Mouse (Mus musculus) megakaryocyte, embryonic 14.5 days (primary cell): Measurements from ENCODE around the gene Gm21961.

Experiments used
- FLI1 ChIP-seq: IDR thresholded peaks from 2 replicates; pipeline ENCODE4 v1.6.1; 2012; ENCODE audit warnings: low read length, inconsistent platforms, mixed read lengths
- GATA1 ChIP-seq: IDR thresholded peaks from 3 replicates; pipeline ENCODE4 v1.6.1; 2012; ENCODE audit warnings: mixed read lengths, low read length, inconsistent platforms, borderline replicate concordance

DNA sequence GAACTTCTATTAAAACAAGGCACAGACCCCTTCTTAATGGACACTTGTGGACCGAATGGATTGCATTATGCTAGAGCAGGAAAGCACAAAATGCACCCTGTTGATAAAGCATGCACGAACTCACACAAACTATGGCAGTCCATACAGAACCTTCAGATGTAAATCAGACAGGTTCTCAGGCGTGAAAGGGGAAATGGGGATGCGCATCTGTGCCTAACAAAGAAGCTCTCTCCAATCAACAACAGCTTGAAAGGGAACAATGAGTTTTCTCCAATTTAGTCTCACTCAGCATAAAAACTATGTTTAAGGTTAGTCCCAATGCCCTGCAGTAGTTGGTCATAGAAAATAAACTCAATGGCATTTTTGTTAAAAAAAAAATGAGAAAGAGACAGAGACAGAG is 27.3 kb upstream of the Gm21961 start:
- TF ChIP-seq GATA1 (no peak), FLI1 (no peak)
